Mouse (Mus musculus) spleen, adult 10 weeks (tissue): ENCODE measurements around the gene Gm21836. TPM values are rescaled to one million over a fixed set of nuclear protein-coding genes. Genes with fewer than 3 reads are reported as not detected.

ENCODE experiments used
- polyA plus RNA-seq: library from polyadenylated mRNA; stranded (reverse); fragments of 350-450 nt; fragmentation: Illumina TruSeq; extraction: RNeasy Lipid Tissue Mini Kit (QIAGEN cat#74804); gene quantifications from one replicate; pipeline ENCODE4 v1.2.3, GENCODE M21; 2015; ENCODE audit warnings: low replicate concordance; ENCODE audit not compliant: insufficient read depth

Gm21836 gene
- not detected for polyA plus RNA-seq

GRCm38 (mm10) chr9:124493693-124494092 lies at the start of gene Gm21836:
Gene Gm21836, minus strand, starts transcription at chr9:124493793.

GRCm38 (mm10) chr9:124476096-124476902 lies 17.3 kb downstream of the Gm21836 start, which contains the start of gene Ppp2r3d:
Gene Ppp2r3d, minus strand, starts transcription at chr9:124476898.

Other genes starting within 250 kb of the Gm21836 start
- 60.7 TPM for gene 2010315B03Rik, start 181.1 kb downstream of the Gm21836 start, polyA plus RNA-seq
- 22.1 TPM for gene Ppp2r3d, start 16.9 kb downstream of the Gm21836 start, polyA plus RNA-seq